Mouse (Mus musculus) neural tube, embryonic 10.5 days (tissue): ENCODE results near the gene Caml.
"Not testable (repeated sequence)": the region's sequence is repeated elsewhere in the genome, so short reads cannot be mapped to it uniquely, and the experiment has no call there.

Experiments used
- DNase-seq: peaks from one replicate; pipeline ENCODE4 v3.0.0-alpha.2; 2017; ENCODE audit warnings: low spot score; ENCODE audit errors: extremely low spot score

Gene Caml

DNA sequence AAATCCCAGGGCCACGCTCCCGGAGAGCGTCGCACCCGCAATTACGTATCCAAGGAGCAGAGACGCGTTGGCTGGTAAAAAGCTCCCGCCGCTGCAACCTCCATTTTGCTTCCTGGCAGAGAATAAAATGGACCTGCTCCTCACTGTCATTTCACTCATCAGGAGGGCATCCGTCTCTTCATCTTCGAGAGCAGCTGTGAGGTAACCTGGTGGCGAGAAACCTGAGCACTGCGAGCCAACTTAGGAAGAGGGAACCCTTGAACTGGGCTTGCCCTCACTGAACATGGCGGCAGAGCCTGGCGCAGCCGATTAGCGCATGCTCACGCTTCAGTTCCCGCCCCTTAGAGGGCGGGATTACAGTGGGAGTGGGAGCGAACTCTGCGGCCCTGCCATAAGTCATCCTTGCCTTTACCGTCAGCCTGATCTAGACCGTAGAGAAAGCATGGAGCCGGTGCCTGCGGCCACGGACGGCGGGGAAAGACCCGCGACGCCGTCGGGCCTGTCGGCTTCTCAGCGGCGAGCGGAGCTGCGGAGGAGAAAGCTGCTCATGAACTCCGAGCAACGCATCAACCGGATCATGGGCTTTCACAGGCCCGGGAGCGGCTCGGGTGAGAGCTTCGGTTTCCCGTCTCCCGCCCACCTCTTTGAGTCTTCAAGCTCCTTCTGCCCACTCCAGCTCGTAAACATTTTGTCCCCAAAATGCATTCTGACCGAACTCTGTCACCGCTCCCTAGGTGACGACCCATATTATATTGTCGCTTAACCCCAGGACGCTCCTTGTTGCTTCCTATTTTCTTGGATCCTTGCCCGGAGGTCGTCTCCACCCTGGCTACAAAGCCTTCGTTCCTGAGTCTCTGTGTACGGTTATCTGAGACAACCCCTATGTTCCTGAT lies at the start of gene Caml:
Caml (plus strand) TSS at position 357 of the 893 bp plus-strand sequence.
- peak; percentile 91 for DNase-seq

DNA sequence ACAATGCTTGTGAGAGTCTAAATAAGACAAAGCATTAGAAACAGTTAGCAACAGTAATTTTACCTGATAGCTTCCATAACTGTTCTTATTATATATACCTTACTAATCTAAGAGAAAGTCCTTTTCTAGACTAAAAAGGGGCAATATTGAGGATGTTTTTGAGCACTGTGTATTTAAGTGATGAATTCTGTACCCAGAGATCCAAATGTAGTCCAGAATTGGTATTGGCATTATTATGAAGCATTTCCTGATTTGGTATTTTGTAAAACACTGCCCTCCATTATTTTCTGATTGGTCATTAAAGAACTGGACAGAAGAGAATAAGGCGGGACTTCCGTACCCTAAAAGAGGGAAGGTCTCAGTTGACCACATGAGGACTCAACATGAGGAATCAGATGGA lies 49.4 kb upstream of the Caml start, which contains the start of gene Tmed9:
Tmed9 (plus strand) TSS at position 301 of the 400 bp plus-strand sequence.
- no peak for DNase-seq

DNA sequence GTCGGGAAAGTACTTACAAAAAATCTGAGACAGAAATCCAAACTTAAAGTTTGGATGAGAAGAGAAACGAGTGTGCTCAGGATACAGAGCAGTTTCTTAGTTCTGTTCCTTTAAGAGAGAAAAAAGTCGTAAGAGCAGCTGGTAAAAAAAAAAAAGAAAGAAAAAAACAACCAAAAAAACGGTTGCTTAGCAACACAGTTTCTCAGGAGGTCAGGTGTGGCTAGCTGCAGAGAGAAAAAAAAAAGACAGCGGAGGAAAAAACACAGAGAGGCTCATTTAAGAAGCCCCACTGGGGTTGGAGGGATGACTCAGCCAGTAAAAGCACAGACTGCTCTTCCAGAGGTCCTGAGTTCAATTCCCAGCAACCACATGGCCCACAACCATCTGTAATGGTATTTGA lies 48.5 kb upstream of the Caml start:
- no peak for DNase-seq

DNA sequence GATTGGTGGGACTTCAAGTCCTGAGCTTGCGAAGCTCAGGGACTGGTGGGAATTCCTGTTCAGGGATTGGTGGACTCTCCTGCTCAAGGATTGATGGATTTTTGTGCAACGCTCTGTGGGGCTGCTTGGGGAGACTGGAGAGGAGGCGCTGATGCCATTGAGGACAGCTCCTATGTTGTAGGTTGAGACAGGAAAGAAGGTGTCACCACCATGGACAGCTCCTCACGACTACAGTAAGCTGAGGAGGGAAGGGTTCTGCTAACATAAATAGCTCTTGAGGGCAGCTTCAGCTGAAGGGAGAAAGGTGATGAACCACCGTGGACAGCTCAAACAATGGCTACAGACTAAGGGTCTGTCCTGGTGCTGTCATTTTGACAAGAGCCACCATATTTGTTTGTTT lies 46.9 kb upstream of the Caml start:
- DNase-seq = no peak

DNA sequence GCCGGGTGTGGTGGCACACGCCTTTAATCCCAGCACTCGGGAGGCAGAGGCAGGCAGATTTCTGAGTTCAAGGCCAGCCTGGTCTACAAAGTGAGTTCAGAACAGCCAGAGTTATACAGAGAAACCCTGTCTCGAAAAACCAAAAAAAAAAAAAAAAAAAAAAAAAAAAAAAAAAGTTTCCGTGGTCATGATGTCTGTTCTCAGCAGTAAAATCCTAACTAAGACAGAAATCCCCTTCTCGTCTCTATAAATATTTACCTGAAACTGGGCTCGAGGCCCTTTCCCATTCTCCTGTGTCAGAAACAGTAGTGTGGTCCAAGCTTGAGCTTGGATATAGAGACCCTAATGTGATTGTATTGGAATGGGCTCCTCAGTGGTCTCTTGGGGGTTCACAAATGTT lies 45.9 kb upstream of the Caml start:
- DNase-seq = not testable (repeated sequence)

DNA sequence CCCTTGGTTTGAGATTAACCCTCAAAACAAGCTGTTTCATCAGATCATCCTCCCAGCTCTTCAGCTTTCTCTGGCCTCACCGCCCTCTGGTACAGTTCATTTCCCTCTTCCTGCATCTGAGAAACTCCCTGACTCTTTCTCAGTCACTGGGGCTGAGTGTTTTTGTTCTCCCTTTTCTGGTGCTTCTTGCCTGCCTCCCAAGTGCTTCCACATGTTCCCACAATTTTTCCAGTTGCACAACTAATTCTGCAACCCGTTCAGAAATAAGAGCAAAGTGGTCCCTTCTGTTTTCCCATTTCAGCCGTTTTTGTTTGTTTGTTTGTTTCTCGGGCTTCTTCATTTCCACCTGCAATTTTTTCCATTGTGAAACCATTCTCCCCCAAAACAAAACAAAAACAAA lies 44.7 kb upstream of the Caml start:
- no peak for DNase-seq

DNA sequence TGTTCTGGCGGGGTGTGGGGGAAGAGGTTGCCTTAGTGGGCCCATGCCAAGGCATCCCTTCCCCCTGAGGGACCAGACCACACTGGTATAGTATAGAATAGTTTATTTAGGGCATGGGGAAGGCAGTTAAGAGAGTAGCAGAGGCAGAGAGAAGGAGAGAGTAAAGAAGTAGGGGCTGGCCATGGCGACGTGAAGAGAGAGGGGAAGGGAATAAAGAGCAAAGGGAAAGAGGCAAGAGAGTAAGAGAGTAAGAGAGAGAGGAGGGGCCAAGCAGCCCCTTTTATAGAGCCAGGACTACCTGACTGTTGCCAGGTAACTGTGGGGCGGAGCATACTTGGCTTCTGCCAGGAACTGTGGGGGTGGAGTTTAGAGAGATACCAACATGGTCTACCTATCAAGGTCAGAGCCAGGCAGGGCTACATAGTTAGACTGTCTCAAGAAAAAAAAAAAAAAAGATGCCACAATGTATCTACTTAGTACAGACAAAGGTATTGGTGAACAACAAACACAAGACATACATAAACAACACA lies 30.8 kb upstream of the Caml start:
- DNase-seq = no peak

DNA sequence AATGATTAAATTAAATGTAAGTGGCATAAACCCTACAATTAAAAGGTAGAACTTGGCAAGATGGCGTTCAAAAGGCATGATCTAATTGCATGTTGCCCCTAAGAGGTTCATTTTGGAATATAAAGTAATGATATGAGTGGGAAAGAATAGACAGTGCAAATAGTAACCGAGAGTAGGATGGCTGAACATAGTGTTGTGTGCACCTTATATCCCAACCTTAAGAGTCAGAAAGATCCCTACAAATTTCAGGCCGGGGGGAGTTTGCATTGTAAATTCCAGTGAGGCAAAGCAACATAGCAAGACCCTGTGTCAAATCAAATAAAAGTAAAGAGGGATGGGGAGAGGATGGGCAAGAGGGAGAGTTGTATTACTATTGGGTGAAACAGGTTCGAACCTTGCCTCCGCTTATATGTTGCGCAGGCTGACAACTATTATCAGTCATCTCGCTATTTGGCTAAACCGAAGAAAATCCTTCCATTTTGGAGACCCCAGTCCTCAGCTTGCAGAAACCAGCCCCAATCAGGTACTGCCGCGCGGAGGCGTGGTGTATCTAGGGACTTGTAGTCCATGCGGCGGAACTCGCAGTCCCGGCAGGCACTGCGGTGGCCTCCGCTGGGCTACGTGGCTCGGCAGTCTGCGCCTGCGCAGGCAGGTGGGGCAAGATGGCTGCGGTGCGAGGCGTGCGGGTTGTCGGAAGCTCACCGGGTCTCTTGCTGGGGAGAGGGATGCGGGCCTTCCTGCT lies 30.1 kb upstream of the Caml start:
- DNase-seq = peak; percentile 98

DNA sequence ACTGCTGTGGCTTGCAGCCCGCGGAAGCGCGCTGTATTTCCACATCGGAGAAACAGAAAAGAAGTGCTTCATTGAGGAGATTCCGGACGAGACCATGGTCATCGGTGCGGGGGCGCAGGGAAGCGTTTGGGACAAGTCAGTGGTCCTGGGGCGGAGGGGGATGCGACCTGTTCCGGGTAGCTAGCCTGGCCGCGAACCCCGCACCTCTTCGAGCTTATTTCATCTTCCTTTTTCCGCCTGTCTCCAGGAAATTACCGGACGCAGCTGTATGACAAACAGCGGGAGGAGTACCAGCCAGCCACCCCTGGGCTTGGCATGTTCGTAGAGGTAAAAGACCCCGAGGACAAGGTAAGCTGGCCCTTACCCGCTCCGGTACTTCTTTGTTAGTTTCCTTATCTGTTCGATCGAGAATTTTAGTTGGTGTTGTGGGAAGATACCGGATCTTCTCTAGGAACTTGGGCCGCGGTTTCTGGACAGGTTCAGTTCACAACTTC lies 29.5 kb upstream of the Caml start:
- DNase-seq = no peak

DNA sequence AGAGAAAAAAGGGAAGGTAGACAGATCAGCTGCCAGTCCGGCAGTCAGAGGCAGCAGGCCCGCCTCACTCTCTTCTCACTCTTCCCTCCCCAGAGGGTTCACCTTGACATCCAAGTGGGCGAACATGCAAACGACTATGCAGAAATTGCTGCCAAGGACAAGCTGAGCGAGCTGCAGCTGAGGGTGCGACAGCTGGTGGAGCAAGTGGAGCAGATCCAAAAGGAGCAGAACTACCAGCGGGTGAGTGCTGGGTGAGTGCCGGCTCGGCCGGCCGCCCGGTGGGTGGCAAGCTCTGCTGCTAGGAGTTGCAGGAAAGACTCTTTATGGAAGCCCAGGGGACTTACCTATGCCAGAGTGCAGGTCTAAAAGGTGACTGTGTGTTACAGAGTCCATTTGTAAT lies 27.4 kb upstream of the Caml start:
- DNase-seq = no peak

DNA sequence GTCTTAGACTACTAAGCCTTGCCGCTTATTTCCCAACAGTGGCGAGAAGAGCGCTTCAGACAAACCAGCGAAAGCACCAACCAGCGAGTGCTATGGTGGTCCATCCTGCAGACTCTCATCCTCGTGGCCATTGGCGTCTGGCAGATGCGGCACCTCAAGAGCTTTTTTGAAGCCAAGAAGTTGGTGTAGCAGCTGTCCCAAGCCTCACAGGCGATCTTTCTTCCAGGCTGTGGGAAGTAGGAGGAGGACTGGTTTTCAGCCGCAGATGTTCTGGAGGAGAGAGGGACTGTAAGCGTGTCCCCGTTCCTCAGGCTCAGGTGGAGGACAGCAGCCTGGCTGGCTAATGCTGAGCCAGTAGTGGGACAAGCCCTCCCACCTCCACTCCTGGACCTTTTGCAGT lies 26.0 kb upstream of the Caml start:
- no peak for DNase-seq

DNA sequence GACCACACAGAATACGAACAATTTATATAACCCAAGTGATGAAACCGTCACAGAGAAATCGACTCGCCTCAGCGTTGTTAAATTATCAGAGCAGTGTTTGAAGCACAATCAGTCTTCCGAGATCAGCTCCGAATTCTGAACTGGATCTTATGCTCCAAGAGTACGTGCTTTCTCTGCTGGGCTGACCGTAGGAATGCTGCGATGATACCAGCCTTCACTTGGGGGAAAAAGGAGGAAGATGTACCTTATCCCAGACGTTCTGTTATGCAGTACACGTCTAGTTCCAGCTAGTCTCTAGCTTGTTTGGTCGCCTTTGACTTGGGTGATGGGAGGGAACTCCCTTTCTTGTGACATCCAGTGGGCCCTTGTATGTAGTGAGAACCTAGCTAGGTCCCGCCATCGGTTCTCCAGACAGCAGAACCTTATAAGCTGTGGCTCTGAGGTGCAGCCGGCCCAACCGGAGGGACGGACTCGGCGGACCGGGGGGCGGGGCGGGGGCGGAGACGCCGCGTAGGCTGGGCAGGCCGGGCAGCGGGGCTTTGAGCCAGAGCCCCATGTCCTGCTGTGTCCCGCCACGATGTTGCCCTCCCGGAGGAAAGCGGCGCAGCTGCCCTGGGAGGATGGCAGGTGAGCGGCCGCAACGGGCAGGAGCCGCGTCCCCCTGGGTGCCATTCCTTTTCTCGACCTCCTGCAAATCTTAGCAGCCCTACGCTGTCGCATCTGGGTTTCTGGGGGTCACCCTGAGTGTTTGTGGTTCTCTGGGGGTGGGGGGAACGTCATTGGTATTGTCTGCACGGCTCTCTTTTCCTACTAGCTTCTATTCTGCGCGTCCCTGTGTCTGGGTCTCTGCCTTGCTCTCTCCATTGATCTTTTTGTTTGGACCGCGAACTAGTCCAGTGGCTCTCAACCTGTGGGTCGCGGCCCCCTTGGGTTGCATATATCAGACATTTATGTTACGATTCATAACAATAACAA lies 23.0 kb upstream of the Caml start, which contains the start of gene B4galt7:
B4galt7 (plus strand) TSS at position 331 of the 975 bp plus-strand sequence.
- DNase-seq = peak; percentile 80

DNA sequence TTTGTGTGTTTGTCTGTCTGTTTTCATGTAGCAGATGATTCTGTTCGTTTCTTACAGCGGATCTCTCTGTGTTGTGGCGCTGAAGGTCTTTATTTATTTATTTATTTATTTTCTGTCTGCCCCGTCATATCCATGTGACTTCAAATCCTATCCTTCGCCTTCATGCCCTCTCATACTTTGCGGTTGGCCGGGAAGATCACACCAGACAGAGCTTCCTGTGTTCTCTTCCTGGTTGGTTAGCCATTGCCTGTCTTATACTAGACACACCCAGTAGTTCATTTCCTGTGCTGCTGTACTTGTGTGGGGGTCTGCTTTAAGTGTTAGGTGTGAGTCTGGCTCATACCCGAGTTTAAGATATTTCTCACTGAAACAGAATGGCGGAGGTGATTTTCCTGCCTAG lies 22.1 kb upstream of the Caml start:
- no peak for DNase-seq

DNA sequence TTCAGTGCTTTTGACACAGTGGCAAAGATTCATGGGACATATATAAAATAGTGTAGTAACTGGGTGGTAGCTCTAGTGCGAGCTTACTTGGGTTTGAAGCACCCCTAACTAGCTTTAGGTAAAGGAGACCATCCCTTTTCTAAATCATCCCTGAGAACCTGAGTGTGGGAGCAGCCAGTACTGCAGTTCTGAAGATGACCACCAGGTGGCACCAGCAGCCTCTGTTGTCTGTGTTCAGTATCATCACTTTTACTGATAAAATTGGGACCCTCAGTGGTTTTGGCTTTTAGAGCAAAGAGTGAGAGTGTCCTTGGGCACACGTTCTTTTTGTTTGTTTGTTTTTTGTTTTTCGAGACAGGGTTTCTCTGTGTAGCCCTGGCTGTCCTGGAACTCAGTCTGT lies 21.2 kb upstream of the Caml start:
- peak; percentile 88 for DNase-seq

DNA sequence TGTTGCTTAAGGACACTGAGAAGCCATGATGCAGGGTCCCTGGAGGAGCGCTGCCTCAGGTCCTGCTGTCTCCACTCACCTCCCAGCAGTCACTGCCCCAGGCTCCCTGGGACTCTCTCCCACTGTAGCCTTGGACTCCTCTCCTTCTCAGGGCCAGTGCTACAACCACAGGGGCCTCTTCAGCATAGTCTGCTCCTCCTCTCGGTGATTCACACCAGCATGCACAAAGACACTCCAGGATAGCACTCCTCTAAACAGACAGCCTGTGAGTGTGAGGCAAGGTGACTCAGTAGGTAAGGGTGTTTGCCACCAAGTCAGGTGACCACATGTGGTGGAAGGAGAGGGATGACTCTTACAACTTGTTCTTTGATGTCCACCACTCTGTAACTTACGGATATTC lies 18.2 kb upstream of the Caml start:
- DNase-seq = no peak

DNA sequence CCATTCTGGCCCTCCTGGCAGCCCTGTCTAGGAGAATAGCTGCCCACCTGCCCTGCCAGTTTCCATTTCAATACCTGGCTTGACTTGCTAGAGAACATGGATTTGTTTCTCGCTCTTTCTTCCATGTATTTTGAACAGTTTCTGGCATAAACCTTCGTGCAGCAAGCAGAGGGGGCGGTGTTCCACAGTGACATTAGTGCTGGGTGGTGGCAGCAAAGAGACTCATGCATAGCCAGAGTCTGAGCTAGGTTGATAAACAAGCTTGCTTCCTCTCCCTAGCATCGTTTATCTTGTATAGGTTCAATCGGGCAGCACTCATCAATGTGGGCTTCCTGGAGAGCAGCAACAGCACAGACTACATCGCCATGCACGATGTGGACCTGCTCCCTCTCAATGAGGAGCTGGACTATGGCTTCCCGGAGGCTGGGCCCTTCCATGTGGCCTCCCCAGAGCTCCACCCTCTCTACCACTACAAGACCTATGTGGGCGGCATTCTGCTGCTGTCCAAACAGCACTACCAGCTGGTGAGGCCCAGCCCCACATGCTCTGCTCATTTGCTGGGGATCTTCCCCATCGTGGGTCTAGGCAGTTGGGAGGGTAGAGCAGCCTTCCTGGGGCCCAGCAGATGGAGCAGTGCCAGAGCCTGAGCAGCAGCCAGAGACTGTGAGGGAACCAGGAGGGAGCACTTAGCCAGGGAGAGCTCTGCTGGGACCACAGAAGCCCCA lies 15.7 kb upstream of the Caml start:
- no peak for DNase-seq

DNA sequence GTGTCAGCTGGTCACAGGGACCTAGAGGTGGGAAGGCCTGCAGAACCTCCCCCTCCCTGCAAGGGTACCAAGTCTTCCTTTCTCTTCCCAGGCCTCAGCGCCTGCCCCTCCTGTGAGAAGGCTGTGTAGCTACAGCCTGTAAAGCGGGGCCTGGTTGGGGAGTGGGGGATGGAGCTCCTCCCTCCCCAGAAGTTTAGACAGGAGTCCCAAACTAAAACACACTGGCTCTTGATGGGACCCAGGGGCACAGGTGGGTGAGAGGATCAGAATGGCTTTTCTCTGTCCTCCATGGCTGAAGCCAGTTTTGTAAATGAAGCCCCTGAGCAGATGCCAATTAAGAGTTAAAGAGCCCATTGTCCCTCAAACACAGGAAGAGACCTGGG lies 15.2 kb upstream of the Caml start:
- no peak for DNase-seq

DNA sequence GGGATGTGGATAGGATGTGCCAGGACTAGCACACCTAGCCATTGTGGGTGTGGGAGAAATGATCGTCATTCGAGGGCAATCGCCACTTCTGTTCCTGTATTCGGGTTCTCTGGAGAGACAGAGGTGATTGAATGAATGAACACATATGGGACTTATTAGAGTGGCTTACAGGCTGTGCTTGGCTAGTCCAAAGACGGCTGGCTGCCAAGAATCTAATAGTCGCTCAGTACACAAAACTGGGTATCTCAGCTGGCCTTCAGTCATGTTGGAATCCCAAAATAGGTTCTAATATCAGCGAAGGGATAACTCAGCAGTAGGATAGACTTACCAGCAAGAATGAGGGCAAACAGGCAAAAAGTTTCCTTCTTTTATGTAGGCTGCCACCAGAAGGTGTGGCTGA lies 10.8 kb upstream of the Caml start:
- no peak for DNase-seq

DNA sequence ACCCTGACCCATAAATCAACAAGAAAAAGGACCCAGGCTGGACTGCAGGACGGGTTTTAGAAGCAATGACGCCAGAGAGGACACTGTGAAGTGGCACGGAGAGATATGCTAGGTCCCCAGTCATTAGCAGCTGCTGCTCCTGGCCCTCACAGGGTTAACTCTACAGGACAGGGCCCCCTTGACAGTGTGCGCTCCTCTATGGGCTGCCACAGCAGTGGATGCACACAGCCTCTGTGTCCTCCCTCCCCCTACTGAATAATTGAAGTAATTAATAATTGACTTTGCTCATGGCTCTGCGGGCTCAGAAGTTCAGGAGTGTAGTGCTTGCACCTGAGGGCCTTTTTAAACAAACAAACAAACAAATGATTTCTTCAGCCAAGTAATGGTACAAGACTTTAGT lies 9.3 kb upstream of the Caml start:
- no peak for DNase-seq

DNA sequence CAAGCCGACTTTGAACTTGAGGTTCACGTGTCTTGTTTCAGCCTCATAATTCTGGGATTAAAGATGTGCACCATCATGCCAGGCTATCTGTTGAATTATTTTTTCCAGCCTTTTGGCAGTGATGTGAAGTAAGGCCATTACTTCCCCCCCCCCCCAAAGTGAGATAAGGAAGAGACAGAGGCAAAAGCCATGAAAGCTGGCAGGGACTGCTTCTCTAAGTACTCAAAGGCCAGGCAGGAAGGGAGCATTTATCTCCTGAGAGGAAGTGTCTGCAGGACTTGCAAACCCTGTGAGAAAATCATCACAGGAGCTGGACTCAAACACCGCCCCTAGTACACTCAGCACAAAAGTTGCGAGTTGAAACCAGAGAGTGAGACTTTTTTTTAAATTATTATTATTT lies 3.5 kb upstream of the Caml start:
- DNase-seq = no peak
